Mouse (Mus musculus) MEL (cell line): ENCODE data around the gene Ambra1. TPM values are rescaled to one million over a fixed set of nuclear protein-coding genes. Genes with fewer than 3 reads are reported as not detected.
A peak's percentile ranks its signal among the peaks of the same experiment; 100 is the strongest.

ENCODE experiments used
- DNase-seq: peaks from one replicate; pipeline ENCODE4 v3.0.0; 2011; ENCODE audit warnings: low read depth, low spot score
- H3K27ac ChIP-seq: 2 replicates; pipeline ENCODE4 v1.5.1; 2012; ENCODE audit warnings: low read depth, mild to moderate bottlenecking, control low read depth, low read length, moderate library complexity; ENCODE audit not compliant: control insufficient read depth
- H3K27me3 ChIP-seq, 2 experiments: fragments of 150-350 bp in 1 of 2; sonication (generic) in 1 of 2; 2 replicates each; pipeline ENCODE4 v1.6.1; 2012; ENCODE audit warnings: low read length in 2 of 2, mild to moderate bottlenecking in 2 of 2, improper control_type of control experiment in 1 of 2, moderate library complexity in 1 of 2; ENCODE audit not compliant: insufficient read depth in 2 of 2, control insufficient read depth in 1 of 2
- H3K36me3 ChIP-seq, 2 experiments: 2 replicates each; pipeline ENCODE4 v1.6.1; 2012 to 2014; ENCODE audit warnings: low read length in 2 of 2, improper control_type of control experiment in 1 of 2, inconsistent platforms in 1 of 2, mild to moderate bottlenecking in 1 of 2; ENCODE audit not compliant: insufficient read depth in 2 of 2, control insufficient read depth in 1 of 2
- H3K4me1 ChIP-seq, 2 experiments: fragments of 150-350 bp in 1 of 2; sonication (generic) in 1 of 2; 2 replicates each; pipeline ENCODE4 v1.6.1; 2012; ENCODE audit warnings: low read length in 2 of 2, improper control_type of control experiment in 1 of 2, mild to moderate bottlenecking in 1 of 2; ENCODE audit not compliant: insufficient read depth in 2 of 2, control insufficient read depth in 1 of 2
- H3K4me3 ChIP-seq, 2 experiments: fragments of 150-350 bp in 1 of 2; sonication (generic) in 1 of 2; 2 replicates each; pipeline ENCODE4 v1.5.1; 2012; ENCODE audit warnings: low read depth in 2 of 2, low read length in 2 of 2, mild to moderate bottlenecking in 2 of 2, moderate library complexity in 2 of 2, control low read depth in 1 of 2, improper control_type of control experiment in 1 of 2; ENCODE audit not compliant: control insufficient read depth in 1 of 2, insufficient read depth in 1 of 2
- H3K79me2 ChIP-seq: 2 replicates; pipeline ENCODE4 v1.6.1; 2012; ENCODE audit warnings: mild to moderate bottlenecking, low read length, moderate library complexity; ENCODE audit not compliant: control insufficient read depth, poor library complexity, insufficient read depth
- H3K9ac ChIP-seq: 2 replicates; pipeline ENCODE4 v1.6.1; 2012; ENCODE audit warnings: low read depth, mild to moderate bottlenecking, control low read depth, low read length, moderate library complexity; ENCODE audit not compliant: control insufficient read depth, poor library complexity, severe bottlenecking
- H3K9me3 ChIP-seq: fragments of 150-350 bp; sonication (generic); replicated peaks from 2 replicates; pipeline ENCODE4 v1.6.1; 2012; ENCODE audit warnings: mild to moderate bottlenecking, low read length, improper control_type of control experiment, moderate library complexity; ENCODE audit not compliant: insufficient read depth
- BHLHE40 ChIP-seq: IDR thresholded peaks from 2 replicates; pipeline ENCODE4 v1.6.1; 2012; ENCODE audit warnings: low read depth, mild to moderate bottlenecking, inconsistent platforms, low read length, improper control_type of control experiment, borderline replicate concordance
- CHD1 ChIP-seq: IDR thresholded peaks from 2 replicates; pipeline ENCODE4 v1.6.1; 2012; ENCODE audit warnings: low read depth, mild to moderate bottlenecking, inconsistent platforms, low read length, improper control_type of control experiment
- CHD2 ChIP-seq: IDR thresholded peaks from 2 replicates; pipeline ENCODE4 v1.6.1; 2011; ENCODE audit warnings: low read length, improper control_type of control experiment
- CTCF ChIP-seq, 3 experiments: IDR thresholded peaks in 2 of 3; conservative IDR thresholded peaks in 1 of 3; 2 replicates each; pipeline ENCODE4 v1.5.1; 2011 to 2012; ENCODE audit warnings: low read length in 3 of 3, low read depth in 2 of 3, mild to moderate bottlenecking in 2 of 3, improper control_type of control experiment in 1 of 3, inconsistent platforms in 1 of 3, mixed read lengths in 1 of 3, moderate library complexity in 1 of 3; ENCODE audit not compliant: control insufficient read depth in 1 of 3, insufficient read depth in 1 of 3, poor library complexity in 1 of 3, severe bottlenecking in 1 of 3
- E2F4 ChIP-seq: IDR thresholded peaks from 2 replicates; pipeline ENCODE4 v1.6.1; 2011; ENCODE audit warnings: low read depth, low read length, improper control_type of control experiment, borderline replicate concordance
- ETS1 ChIP-seq: IDR thresholded peaks from 2 replicates; pipeline ENCODE4 v1.6.1; 2012; ENCODE audit warnings: low read depth, mild to moderate bottlenecking, inconsistent platforms, low read length, improper control_type of control experiment, moderate library complexity
- GABPA ChIP-seq: IDR thresholded peaks from 2 replicates; pipeline ENCODE4 v1.6.1; 2012; ENCODE audit warnings: low read depth, mild to moderate bottlenecking, inconsistent platforms, low read length, improper control_type of control experiment, moderate library complexity
- GATA1 ChIP-seq: IDR thresholded peaks from 2 replicates; pipeline ENCODE4 v1.6.1; 2011; ENCODE audit warnings: low read depth, low read length, improper control_type of control experiment
- HCFC1 ChIP-seq: IDR thresholded peaks from 2 replicates; pipeline ENCODE4 v1.6.1; 2012; ENCODE audit warnings: low read depth, mild to moderate bottlenecking, inconsistent platforms, low read length, improper control_type of control experiment, moderate library complexity
- JUND ChIP-seq: IDR thresholded peaks from 2 replicates; pipeline ENCODE4 v1.6.1; 2011; ENCODE audit warnings: low read depth, mild to moderate bottlenecking, improper control_type of control experiment, low read length
- MAX ChIP-seq: IDR thresholded peaks from 2 replicates; pipeline ENCODE4 v1.6.1; 2011; ENCODE audit warnings: low read length, improper control_type of control experiment
- MAZ ChIP-seq: IDR thresholded peaks from 2 replicates; pipeline ENCODE4 v1.6.1; 2012; ENCODE audit warnings: low read depth, mild to moderate bottlenecking, inconsistent platforms, low read length, improper control_type of control experiment
- MEF2A ChIP-seq: IDR thresholded peaks from 2 replicates; pipeline ENCODE4 v1.6.1; 2014; ENCODE audit warnings: low read depth, mild to moderate bottlenecking, inconsistent platforms, low read length, improper control_type of control experiment; ENCODE audit not compliant: poor library complexity, insufficient replicate concordance, severe bottlenecking; ENCODE audit errors: extremely low read depth
- MYC ChIP-seq: IDR thresholded peaks from 2 replicates; pipeline ENCODE4 v1.6.1; 2011; ENCODE audit warnings: low read depth, mild to moderate bottlenecking, low read length, improper control_type of control experiment, moderate library complexity
- NRF1 ChIP-seq: IDR thresholded peaks from 2 replicates; pipeline ENCODE4 v1.6.1; 2014; ENCODE audit warnings: low read depth, mild to moderate bottlenecking, inconsistent platforms, low read length, improper control_type of control experiment, moderate library complexity; ENCODE audit not compliant: poor library complexity, insufficient read depth, severe bottlenecking
- POLR2A ChIP-seq, 2 experiments: IDR thresholded peaks; 2 replicates each; pipeline ENCODE4 v1.6.1; 2011 to 2012; ENCODE audit warnings: low read length in 2 of 2, mild to moderate bottlenecking in 2 of 2, control low read depth in 1 of 2, improper control_type of control experiment in 1 of 2, low read depth in 1 of 2, moderate library complexity in 1 of 2; ENCODE audit not compliant: control insufficient read depth in 1 of 2, insufficient read depth in 1 of 2, poor library complexity in 1 of 2
- POLR2AphosphoS5 ChIP-seq: IDR thresholded peaks from 2 replicates; pipeline ENCODE4 v1.6.1; 2012; ENCODE audit warnings: low read depth, borderline replicate concordance, mild to moderate bottlenecking, inconsistent platforms, low read length, moderate library complexity, mixed read lengths
- RAD21 ChIP-seq: IDR thresholded peaks from 2 replicates; pipeline ENCODE4 v1.6.1; 2011; ENCODE audit warnings: mild to moderate bottlenecking, low read depth, low read length, improper control_type of control experiment
- RCOR1 ChIP-seq: IDR thresholded peaks from 2 replicates; pipeline ENCODE4 v1.6.1; 2012; ENCODE audit warnings: low read depth, mild to moderate bottlenecking, inconsistent platforms, low read length, improper control_type of control experiment
- SIN3A ChIP-seq: IDR thresholded peaks from 2 replicates; pipeline ENCODE4 v1.6.1; 2012; ENCODE audit warnings: low read length, improper control_type of control experiment, inconsistent platforms
- SMC3 ChIP-seq: IDR thresholded peaks from 2 replicates; pipeline ENCODE4 v1.6.1; 2011; ENCODE audit warnings: low read depth, low read length, improper control_type of control experiment
- TAL1 ChIP-seq: IDR thresholded peaks from 2 replicates; pipeline ENCODE4 v1.6.1; 2012; ENCODE audit warnings: mild to moderate bottlenecking, inconsistent platforms, low read length, moderate library complexity, mixed read lengths
- TBP ChIP-seq: IDR thresholded peaks from 2 replicates; pipeline ENCODE4 v1.8.0; 2011; ENCODE audit warnings: low read depth, low read length, improper control_type of control experiment
- UBTF ChIP-seq: IDR thresholded peaks from 2 replicates; pipeline ENCODE4 v1.6.1; 2012; ENCODE audit warnings: low read depth, mild to moderate bottlenecking, inconsistent platforms, low read length, improper control_type of control experiment, moderate library complexity, borderline replicate concordance; ENCODE audit not compliant: insufficient read depth
- USF2 ChIP-seq, 2 experiments: IDR thresholded peaks; 2 replicates each; pipeline ENCODE4 v1.6.1; 2011 to 2012; ENCODE audit warnings: improper control_type of control experiment in 2 of 2, low read length in 2 of 2, borderline replicate concordance in 1 of 2, inconsistent platforms in 1 of 2, low read depth in 1 of 2, mild to moderate bottlenecking in 1 of 2; ENCODE audit not compliant: insufficient read depth in 1 of 2
- ZC3H11A ChIP-seq: IDR thresholded peaks from 2 replicates; pipeline ENCODE4 v1.6.1; 2012; ENCODE audit warnings: low read depth, mild to moderate bottlenecking, inconsistent platforms, low read length, improper control_type of control experiment
- polyA plus RNA-seq, 2 experiments: library from polyadenylated mRNA; stranded (reverse) in 1 of 2; unstranded in 1 of 2; fragments of >175 nt in 1 of 2; fragments of >200 nt in 1 of 2; gene quantifications; 2 replicates each; pipeline versions ENCODE4 v1.2.1 to v1.2.4; 2012; ENCODE audit warnings: low replicate concordance in 2 of 2, low read depth in 1 of 2; ENCODE audit not compliant: insufficient read length in 2 of 2, insufficient read depth in 1 of 2, missing spikeins in 1 of 2
- total RNA-seq: library from RNA; depleted of rRNA; stranded (reverse); fragments of 300-350 nt; gene quantifications from 2 replicates; pipeline ENCODE4 v1.2.3, GENCODE M21; 2012

The Ambra1 gene
- total and polyA plus RNA-seq, 3 experiments, result 14.6 to 24.7 TPM; not detected in 1

DNA sequence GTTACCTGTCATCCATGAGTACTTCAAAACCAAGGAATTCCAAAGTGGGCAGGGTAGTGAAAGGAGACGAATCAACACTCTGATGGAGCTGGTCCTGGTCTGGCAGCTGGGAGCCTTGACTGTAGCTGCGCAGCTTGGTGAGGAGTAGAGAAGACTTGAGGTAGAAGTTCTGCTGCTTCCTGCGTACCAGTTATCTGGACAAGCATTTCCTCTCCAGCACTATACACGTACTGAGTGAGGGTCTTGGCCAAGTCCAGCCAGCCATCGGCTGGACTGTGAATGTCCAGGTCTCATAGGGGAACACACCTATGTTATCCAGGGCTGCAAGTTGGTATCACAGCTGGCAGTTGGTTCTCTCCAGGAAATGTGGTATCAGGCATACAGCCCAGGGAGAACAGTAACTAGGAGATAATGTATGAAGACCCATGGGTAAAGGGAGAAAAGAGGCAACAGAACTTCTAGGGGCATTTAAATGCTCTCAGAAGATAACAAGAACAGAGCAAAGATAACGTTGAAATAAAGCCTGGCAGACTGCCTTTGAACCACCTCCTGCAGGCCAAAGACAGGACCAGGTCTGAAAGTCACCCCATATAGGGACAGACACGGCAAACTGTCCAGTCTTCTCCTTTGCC, 186.5 kb downstream of the Ambra1 start (continued):
- TF ChIP-seq NRF1 (peak; percentile 17; the same call in 1 of the 2 replicates), GATA1 (peak; percentile 99), TBP (no peak), SIN3A (peak; percentile 93), CTCF (IDR thresholded peaks at IDR 0.05 in 2 of 3, conservative IDR thresholded peaks at IDR 0.05 in 1 of 3; ENCODE audit: control insufficient read depth in 1 of 3, insufficient read depth in 1 of 3, low read depth in 2 of 3, low read length in 3 of 3, poor library complexity in 1 of 3, severe bottlenecking in 1 of 3) (no peak), MYC (0 out of 2 replicates have a peak, but pooled peaks have one; percentile 51), SMC3 (no peak), JUND (0 out of 2 replicates have a peak, but pooled peaks have one; percentile 10), MAX (0 out of 2 replicates have a peak, but pooled peaks have one; percentile 24), POLR2AphosphoS5 (no peak), POLR2A (IDR thresholded peaks at IDR 0.05; ENCODE audit: control insufficient read depth in 1 of 2, insufficient read depth in 1 of 2, low read depth in 1 of 2, low read length in 2 of 2, poor library complexity in 1 of 2) (no peak; a peak in 1 of 4 replicates), UBTF (no peak)

- Histone ChIP-seq H3K27me3 (no peaks in the 10 kb centered on the region), H3K9ac (no peak overlapping the region; the same call in 1 of the 2 replicates), H3K4me1 (peaks cover 42 to 58% of the 10 kb centered on the region in 2 experiments), H3K4me3 (no peak overlapping the region), H3K9me3 (no peaks in the 10 kb centered on the region), H3K79me2 (peaks cover 2% of the 10 kb centered on the region), H3K27ac (peak overlapping the region; percentile 72), H3K36me3 (peaks cover 4 to 49% of the 10 kb centered on the region in 2 experiments)
- TF ChIP-seq CHD2 (no peak), CHD1 (no peak), BHLHE40 (no peak), TBP (no peak), JUND (no peak), RCOR1 (no peak), USF2 (IDR thresholded peaks at IDR 0.05; ENCODE audit: borderline replicate concordance in 1 of 2, insufficient read depth in 1 of 2, low read depth in 1 of 2, low read length in 2 of 2) (no peak), ZC3H11A (no peak), NRF1 (no peak), E2F4 (no peak), TAL1 (no peak), MAZ (no peak), HCFC1 (no peak), MAX (no peak), GABPA (no peak), ETS1 (no peak), MYC (no peak), RAD21 (no peak), MEF2A (no peak)
- DNase-seq, result no peak
These were observed 187.2 kb downstream of the Ambra1 start for GRCm38 (mm10) chr2:91917096-91917495.
